ENCODE assay signal across 25 mouse cellular contexts in genomic region chr4:56932096-56932495, GRCm38 (mm10). TPM values are rescaled to one million over a fixed set of nuclear protein-coding genes. Genes with fewer than 3 reads are reported as not detected.
DNase-seq lines count a peak whose midpoint lies in the region; ATAC-seq and TF ChIP-seq lines count a peak whose summit lies in the region.
"Had no signal": no experiment of that assay in that cellular context is flagged by ENCODE, and none has a peak within 500 bp of the region (broad histone marks: within the 10 kb centered on the region; RNA-seq: fewer than 3 reads in every experiment).

No protein-coding gene starts in this region.

- DNase-seq in Muller cell, postnatal 12 days (ENCODE audit: inconsistent ontology term): peak; percentile 27
- DNase-seq in heart, postnatal 14 days: peak; percentile 11 to 44
- no peak for DNase-seq in forebrain, embryonic 14.5 days (ENCODE audit: low spot score)
- no peak for DNase-seq in layer of hippocampus, postnatal 10 days (ENCODE audit: low spot score in 2 of 2)
- no peak for DNase-seq in gastrocnemius, postnatal 25 days
- DNase-seq: adrenal gland, adult 2 months; cerebellum, adult 9-11 months; embryo, embryonic 11 days; kidney, adult 18-20 months; kidney, postnatal 14 days; lung, embryonic 14.5 days; lung, postnatal 4 days; retina, postnatal 1 day; right cerebral cortex, postnatal 4 days; thymus, postnatal 4 days had no signal

- H3K27ac ChIP-seq in ES-Bruce4 (ENCODE audit: insufficient read depth, low read length): peak overlapping the region; percentile 89
- H3K27ac ChIP-seq in heart, embryonic 11.5 days (ENCODE audit: low read depth, low read length): peak overlapping the region; percentile 50; the same call in 1 of the 2 replicates
- H3K27ac ChIP-seq in forebrain, embryonic 14.5 days (ENCODE audit: low read depth, low read length): no peak overlapping the region
- H3K27ac ChIP-seq: embryonic facial prominence, embryonic 15.5 days; forebrain, embryonic 10.5 days; hindbrain, embryonic 15.5 days; limb, embryonic 10.5 days; midbrain, embryonic 12.5 days; neural tube, embryonic 15.5 days had no signal

- WGBS in heart, embryonic 11.5 days (ENCODE audit: insufficient replicate concordance): 21% methylated on average over 7 of the region's 7 CpGs
- 52% methylated on average over 7 of the region's 7 CpGs for WGBS in forebrain, embryonic 14.5 days

- peak; percentile 79; the same call in 1 of the 2 replicates for TF ChIP-seq EP300 in ES-Bruce4 (IDR thresholded peaks at IDR 0.05; ENCODE audit: insufficient read depth, low read depth, low read length)

- TF ChIP-seq POLR2A in ES-Bruce4 (IDR thresholded peaks at IDR 0.05; ENCODE audit: insufficient read depth, low read length): no peak

- no peak overlapping the region for H3K4me3 ChIP-seq in ES-Bruce4 (ENCODE audit: low read depth, low read length)
- H3K4me3 ChIP-seq in heart, embryonic 11.5 days (ENCODE audit: low read depth, low read length): no peak overlapping the region
- no peak overlapping the region for H3K4me3 ChIP-seq in forebrain, embryonic 14.5 days (ENCODE audit: low read depth, low read length)
- H3K4me3 ChIP-seq: embryonic facial prominence, embryonic 15.5 days; forebrain, embryonic 10.5 days; hindbrain, embryonic 15.5 days; limb, embryonic 10.5 days; midbrain, embryonic 12.5 days; neural tube, embryonic 15.5 days had no signal

- H3K9ac ChIP-seq in ES-Bruce4 (ENCODE audit: low read depth, poor library complexity, severe bottlenecking): no peak overlapping the region
- H3K9ac ChIP-seq in heart, embryonic 11.5 days (ENCODE audit: low read depth, low read length): no peak overlapping the region
- no peak overlapping the region for H3K9ac ChIP-seq in forebrain, embryonic 14.5 days (ENCODE audit: low read length)
- H3K9ac ChIP-seq: embryonic facial prominence, embryonic 15.5 days; hindbrain, embryonic 15.5 days; lung, embryonic 14.5 days; midbrain, embryonic 12.5 days; neural tube, embryonic 15.5 days had no signal

- no peaks in the 10 kb centered on the region for H3K9me3 ChIP-seq in ES-Bruce4 (replicated peaks; ENCODE audit: control insufficient read depth, insufficient read depth, low read length, poor library complexity, severe bottlenecking)
- H3K9me3 ChIP-seq in heart, embryonic 11.5 days (replicated peaks; ENCODE audit: control insufficient read depth, low read length): no peaks in the 10 kb centered on the region
- H3K9me3 ChIP-seq in forebrain, embryonic 14.5 days (replicated peaks; ENCODE audit: control insufficient read depth, low read length): no peaks in the 10 kb centered on the region
- H3K9me3 ChIP-seq: embryonic facial prominence, embryonic 15.5 days; forebrain, embryonic 10.5 days; hindbrain, embryonic 15.5 days; limb, embryonic 10.5 days; midbrain, embryonic 12.5 days; neural tube, embryonic 15.5 days had no signal

- intact Hi-C loops in heart, postnatal 14 days (cut with DNase I): no loop called here

- no peak for TF ChIP-seq CTCF in ES-Bruce4 (IDR thresholded peaks at IDR 0.05; ENCODE audit: low read depth, low read length)

- peaks cover 7% of the 10 kb centered on the region for H3K4me1 ChIP-seq in ES-Bruce4 (ENCODE audit: control insufficient read depth, insufficient read depth, low read length)
- H3K4me1 ChIP-seq in heart, embryonic 11.5 days (ENCODE audit: control insufficient read depth, insufficient read depth, low read length): peaks cover 39% of the 10 kb centered on the region
- no peaks in the 10 kb centered on the region for H3K4me1 ChIP-seq in forebrain, embryonic 14.5 days (ENCODE audit: control insufficient read depth, insufficient read depth, low read length)
- H3K4me1 ChIP-seq: embryonic facial prominence, embryonic 15.5 days; forebrain, embryonic 10.5 days; hindbrain, embryonic 15.5 days; limb, embryonic 10.5 days; midbrain, embryonic 12.5 days had no signal

- H3K36me3 ChIP-seq in ES-Bruce4 (ENCODE audit: control insufficient read depth, insufficient read depth, low read length, poor library complexity, severe bottlenecking): peaks cover 56% of the 10 kb centered on the region
- peaks cover 6% of the 10 kb centered on the region; the same call in 1 of the 2 replicates for H3K36me3 ChIP-seq in heart, embryonic 11.5 days (ENCODE audit: control insufficient read depth, insufficient read depth, low read length)
- H3K36me3 ChIP-seq in forebrain, embryonic 14.5 days (ENCODE audit: control insufficient read depth, insufficient read depth, low read length): peaks cover 22% of the 10 kb centered on the region

- peak; percentile 65 for ATAC-seq in heart, embryonic 11.5 days (replicated peaks; ENCODE audit: insufficient number of reproducible peaks, low FRiP score, low TSS enrichment)
- ATAC-seq in forebrain, embryonic 14.5 days: no peak
- ATAC-seq: CD4-positive, CD25-positive, alpha-beta regulatory T cell, adult 4 months had no signal

- H3K27me3 ChIP-seq in ES-Bruce4 (ENCODE audit: control insufficient read depth, insufficient read depth, low read length, poor library complexity, severe bottlenecking): no peaks in the 10 kb centered on the region
- no peaks in the 10 kb centered on the region for H3K27me3 ChIP-seq in heart, embryonic 11.5 days (ENCODE audit: control insufficient read depth, insufficient read depth, low read length)
- no peaks in the 10 kb centered on the region for H3K27me3 ChIP-seq in forebrain, embryonic 14.5 days (replicated peaks; ENCODE audit: control insufficient read depth, insufficient read depth, low read length)
- H3K27me3 ChIP-seq: embryonic facial prominence, embryonic 15.5 days; hindbrain, embryonic 15.5 days; midbrain, embryonic 12.5 days; neural tube, embryonic 15.5 days had no signal

- 0 out of 2 replicates have a peak overlapping the region, but pooled peaks have one; percentile 1 for H3K4me2 ChIP-seq in heart, embryonic 11.5 days
- H3K4me2 ChIP-seq in forebrain, embryonic 14.5 days (ENCODE audit: low read length): no peak overlapping the region
- H3K4me2 ChIP-seq: embryonic facial prominence, embryonic 15.5 days; hindbrain, embryonic 15.5 days; liver, embryonic 11.5 days; lung, embryonic 14.5 days; midbrain, embryonic 12.5 days; neural tube, embryonic 15.5 days had no signal

RNA-seq across cellular contexts. Expression of gene Tmem245, which starts 15.1 kb away (rescaled TPM):
- polyA plus RNA-seq in ES-Bruce4 (2011; ENCODE audit: insufficient read depth, insufficient read length, low read depth, missing spikeins): 60.6 and 61.9 TPM in 2 replicates
- 9.7 and 12.1 TPM in 2 replicates for polyA plus RNA-seq in heart, embryonic 11.5 days (2014; fragmentation: Nextera tagmentation; extraction: Ambion mirVana)
- 10 to 100 TPM; 53.1 to 58.3 TPM for total RNA-seq in heart, postnatal 14 days (2021)
- polyA plus RNA-seq in forebrain, embryonic 14.5 days (2014; fragmentation: Nextera tagmentation; extraction: Ambion mirVana): 4.8 and 6.0 TPM in 2 replicates
- 10 to 100 TPM; 27.1 to 27.6 TPM for total RNA-seq in layer of hippocampus, postnatal 10 days (2021)
- total RNA-seq in gastrocnemius, postnatal 25 days (2021): 10 to 100 TPM; 17.1 to 19.2 TPM

RNA-seq across cellular contexts. Expression of gene Frrs1l, which starts 58.1 kb away (rescaled TPM):
- 1.0 and 1.4 TPM in 2 replicates for polyA plus RNA-seq in ES-Bruce4 (2011; ENCODE audit: insufficient read depth, insufficient read length, low read depth, missing spikeins)
- polyA plus RNA-seq in heart, embryonic 11.5 days (2014; fragmentation: Nextera tagmentation; extraction: Ambion mirVana): 0.08 and 0.14 TPM in 2 replicates
- under 1 TPM; 0.07 TPM for total RNA-seq in heart, postnatal 14 days (2021)
- polyA plus RNA-seq in forebrain, embryonic 14.5 days (2014; fragmentation: Nextera tagmentation; extraction: Ambion mirVana): 13.8 and 18.9 TPM in 2 replicates
- total RNA-seq in layer of hippocampus, postnatal 10 days (2021): 100 to 1,000 TPM; 111 to 129 TPM
- total RNA-seq in gastrocnemius, postnatal 25 days (2021): not detected
- polyA plus RNA-seq: CD4-positive, CD25-positive, alpha-beta regulatory T cell, adult 4 months had no signal

Comparison
In these comparisons a context has a peak if more than half of its experiments do, and no peak if none do; other contexts are left out.
1. DNase-seq: peak in Muller cell, postnatal 12 days (single experiment) and heart, postnatal 14 days (2 of 2); none in forebrain, embryonic 14.5 days (single experiment), layer of hippocampus, postnatal 10 days (0 of 2) and gastrocnemius, postnatal 25 days (single experiment).
2. RNA of gene Frrs1l, which starts 58.1 kb away (total RNA-seq): 111 to 129 TPM in layer of hippocampus, postnatal 10 days; 0.07 TPM in heart, postnatal 14 days and not detected in gastrocnemius, postnatal 25 days; every median in the first group is over 100 times any median in the second.